Mouse (Mus musculus): ENCODE measurements around the gene Dgcr8.
A peak's percentile ranks its signal among the peaks of the same experiment; 100 is the strongest.
"Not testable (repeated sequence)": the region's sequence is repeated elsewhere in the genome, so short reads cannot be mapped to it uniquely, and the experiment has no call there.

The Dgcr8 gene

DNA sequence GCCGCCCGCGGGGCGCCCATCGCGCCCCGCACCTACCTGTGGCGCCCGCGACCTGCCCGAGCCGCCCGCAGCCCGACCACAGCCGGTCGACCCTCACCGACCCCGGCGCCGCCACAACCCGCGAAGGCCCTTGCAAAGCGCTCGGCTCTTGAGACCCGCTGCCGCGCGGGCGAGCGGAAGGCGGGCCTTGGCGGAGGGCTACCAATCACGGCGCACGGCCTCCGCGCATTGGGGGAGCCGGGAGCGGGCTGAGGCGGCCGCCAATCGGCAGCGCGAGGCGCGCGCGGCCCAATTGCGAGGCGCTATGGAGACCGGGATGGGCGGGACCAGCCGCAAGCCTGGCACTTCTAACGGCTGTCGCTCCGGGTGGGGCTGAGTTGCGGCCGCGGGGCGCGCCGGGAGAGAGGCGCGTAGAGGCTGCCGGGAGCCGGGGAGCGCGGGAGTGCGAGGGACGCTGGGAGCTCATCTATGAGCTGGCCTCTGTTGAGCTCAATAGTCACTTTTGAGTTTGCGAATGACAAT lies at the start of gene Dgcr8:
Dgcr8 (minus strand) TSS at position 180 of the 522 bp plus-strand sequence.
- peak; percentile 99 for DNase-seq (ENCODE audit: low read depth, low spot score)

DNA sequence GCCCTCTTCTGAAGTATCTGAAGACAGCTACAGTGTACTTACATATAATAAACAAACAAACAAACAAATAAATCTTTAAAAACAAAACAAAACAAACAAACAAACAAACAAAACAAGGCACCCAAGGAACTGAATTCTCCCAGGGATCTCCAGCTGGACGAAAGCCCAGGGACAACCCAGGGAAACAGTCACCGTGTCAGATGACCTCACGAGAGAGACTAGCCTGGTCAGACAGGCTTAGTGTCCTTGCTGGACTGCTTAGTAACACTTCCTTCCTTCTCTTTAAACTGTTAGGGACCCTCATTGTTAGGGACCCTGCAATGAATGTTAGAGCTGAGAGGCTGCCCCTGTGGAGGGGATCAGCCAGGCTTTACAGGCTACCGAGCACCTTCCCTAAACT lies 48.2 kb upstream of the Dgcr8 start:
- DNase-seq (ENCODE audit: low read depth, low spot score), result no peak

- no peak for DNase-seq (ENCODE audit: low read depth, low spot score)
Measured at GRCm38 (mm10) chr16:18335981-18336380, 46.9 kb upstream of the Dgcr8 start.

DNA sequence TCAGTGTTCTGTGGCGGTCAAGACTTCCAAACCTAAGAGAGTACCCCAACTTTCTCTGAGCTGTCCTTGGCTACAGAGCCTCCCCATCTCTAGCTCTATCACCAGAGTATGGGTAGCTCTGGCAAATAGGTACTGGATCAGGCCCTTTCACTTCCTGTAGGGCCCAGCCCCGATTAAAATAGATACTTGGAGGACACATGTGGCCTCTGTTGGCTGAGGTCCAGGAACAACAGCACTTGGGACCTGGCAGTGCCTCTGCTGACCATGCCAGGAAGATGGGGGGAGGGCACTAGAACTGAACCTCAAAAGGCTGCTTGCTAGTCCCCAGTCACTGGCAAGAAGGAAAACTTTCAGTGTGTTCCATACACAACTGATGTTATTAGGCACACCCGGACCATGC lies 44.9 kb upstream of the Dgcr8 start:
- DNase-seq (ENCODE audit: low read depth, low spot score), result no peak

- DNase-seq (ENCODE audit: low read depth, low spot score), result no peak
Measured at GRCm38 (mm10) chr16:18328524-18328923, 39.5 kb upstream of the Dgcr8 start.

DNA sequence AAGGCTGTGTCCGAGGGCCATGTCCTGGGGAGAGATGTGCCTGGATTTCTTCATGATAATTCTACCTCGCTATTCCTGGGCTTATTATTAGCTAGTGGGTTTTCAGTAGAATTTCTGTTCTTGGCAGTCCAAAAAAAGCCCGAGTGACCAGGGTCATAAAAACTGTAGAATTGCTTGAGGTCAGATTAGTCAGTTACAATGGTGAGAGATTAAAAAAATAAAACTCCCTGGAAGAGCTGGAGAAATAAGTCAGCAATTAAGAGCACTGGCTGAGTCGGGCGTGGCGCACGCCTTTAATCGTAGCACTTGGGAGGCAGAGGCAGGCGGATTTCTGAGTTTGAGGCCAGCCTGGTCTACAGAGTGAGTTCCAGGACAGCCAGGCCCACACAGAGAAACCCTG lies 38.9 kb upstream of the Dgcr8 start:
- no peak for DNase-seq (ENCODE audit: low read depth, low spot score)

DNA sequence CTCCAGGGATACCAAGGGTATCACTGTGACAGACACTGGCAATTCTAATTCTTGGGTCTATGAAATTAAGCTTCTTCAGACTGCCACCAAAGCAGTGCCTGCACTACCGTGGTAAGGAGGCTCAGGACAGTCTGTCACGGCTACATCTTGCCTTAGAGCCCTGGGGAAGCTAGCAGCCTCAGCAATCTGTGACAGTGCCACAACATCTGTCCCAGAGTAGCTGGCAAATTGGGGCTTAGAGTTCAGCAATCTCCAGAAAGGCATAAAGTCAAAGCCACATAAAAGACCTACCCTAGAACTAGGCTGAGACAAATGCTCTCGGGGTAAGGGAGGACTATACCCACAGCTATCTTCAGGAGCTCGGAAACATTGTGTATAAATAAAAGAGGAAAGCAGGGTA lies 36.7 kb upstream of the Dgcr8 start:
- no peak for DNase-seq (ENCODE audit: low read depth, low spot score)

DNA sequence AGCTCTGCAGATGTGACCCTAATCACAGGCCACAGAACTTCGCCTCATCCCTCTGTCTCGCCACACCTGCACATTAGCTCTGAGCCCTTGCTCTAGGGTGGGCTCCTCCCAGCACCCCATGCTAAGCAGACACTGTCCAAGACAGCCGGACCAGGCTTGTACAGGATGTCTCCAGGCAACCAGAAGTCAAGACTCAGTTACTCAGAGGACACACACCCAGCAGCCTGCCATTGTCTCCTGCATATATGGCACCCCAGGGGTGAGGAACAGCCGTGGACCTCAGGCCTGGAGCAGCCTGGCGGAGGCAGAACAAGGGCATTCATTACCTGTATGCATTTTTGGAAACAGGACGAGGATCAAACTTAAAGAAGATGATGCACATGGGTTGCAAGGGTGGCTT lies 35.0 kb upstream of the Dgcr8 start:
- peak; percentile 53 for DNase-seq (ENCODE audit: low read depth, low spot score)

GRCm38 (mm10) chr16:18323460-18323859 lies 34.4 kb upstream of the Dgcr8 start:
- no peak for DNase-seq (ENCODE audit: low read depth, low spot score)

- DNase-seq (ENCODE audit: low read depth, low spot score), result peak; percentile 31
Measured at GRCm38 (mm10) chr16:18321443-18321842, 32.4 kb upstream of the Dgcr8 start.

GRCm38 (mm10) chr16:18318992-18319391 lies 29.9 kb upstream of the Dgcr8 start:
- no peak for DNase-seq (ENCODE audit: low read depth, low spot score)

GRCm38 (mm10) chr16:18308159-18308558 lies 19.1 kb upstream of the Dgcr8 start:
- no peak for DNase-seq (ENCODE audit: low read depth, low spot score)

DNA sequence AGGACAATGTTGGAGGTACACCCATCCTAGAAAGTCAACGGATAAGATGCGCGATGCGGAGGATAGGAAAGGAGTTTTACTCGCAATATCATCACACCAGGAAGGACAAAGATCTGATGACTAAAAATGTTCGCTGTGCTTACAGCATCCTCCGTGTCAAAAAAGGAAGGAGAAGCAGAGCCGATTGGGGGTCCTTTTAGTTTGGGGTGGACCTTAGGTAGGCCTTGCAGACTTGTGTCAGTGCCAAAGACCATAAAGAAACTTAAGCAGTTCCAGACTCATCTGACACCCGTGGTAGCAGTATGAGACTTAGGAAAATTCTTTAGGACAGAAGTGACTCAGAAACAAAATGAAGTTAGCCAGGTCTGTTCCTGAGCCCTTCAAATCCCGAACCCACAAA lies 568 bp upstream of the Dgcr8 start:
- not testable (repeated sequence) for DNase-seq (ENCODE audit: low read depth, low spot score)

GRCm38 (mm10) chr16:18288581-18289061 lies 425 bp downstream of the Dgcr8 start:
- DNase-seq (ENCODE audit: low read depth, low spot score), result no peak

GRCm38 (mm10) chr16:18288166-18288565 lies 880 bp downstream of the Dgcr8 start:
- peak; percentile 18 for DNase-seq (ENCODE audit: low read depth, low spot score)

DNA sequence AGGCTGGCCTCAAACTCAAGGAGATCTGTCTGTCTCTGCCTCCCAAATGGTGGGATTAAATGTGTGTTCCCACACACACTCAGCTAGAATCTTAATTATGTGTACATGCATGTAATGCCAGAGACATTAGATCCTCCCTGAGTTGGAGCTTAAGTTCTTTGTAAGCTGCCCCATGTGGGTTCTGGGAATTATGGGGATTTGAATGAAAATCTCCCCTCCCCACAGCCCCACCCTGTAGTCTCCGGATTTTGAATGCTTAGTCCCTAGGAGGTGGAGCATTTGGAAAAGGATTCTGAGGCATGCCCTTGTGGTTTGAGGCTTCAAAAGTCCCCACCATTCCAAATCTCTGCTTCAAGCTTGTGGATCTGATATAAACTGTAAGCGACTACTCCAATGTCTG lies 13.9 kb downstream of the Dgcr8 start:
- peak; percentile 49 for DNase-seq (ENCODE audit: low read depth, low spot score)

GRCm38 (mm10) chr16:18268182-18268581 lies 20.9 kb downstream of the Dgcr8 start:
- peak; percentile 70 for DNase-seq (ENCODE audit: low read depth, low spot score)

GRCm38 (mm10) chr16:18265024-18265423 lies 24.0 kb downstream of the Dgcr8 start:
- DNase-seq (ENCODE audit: low read depth, low spot score), result no peak

DNA sequence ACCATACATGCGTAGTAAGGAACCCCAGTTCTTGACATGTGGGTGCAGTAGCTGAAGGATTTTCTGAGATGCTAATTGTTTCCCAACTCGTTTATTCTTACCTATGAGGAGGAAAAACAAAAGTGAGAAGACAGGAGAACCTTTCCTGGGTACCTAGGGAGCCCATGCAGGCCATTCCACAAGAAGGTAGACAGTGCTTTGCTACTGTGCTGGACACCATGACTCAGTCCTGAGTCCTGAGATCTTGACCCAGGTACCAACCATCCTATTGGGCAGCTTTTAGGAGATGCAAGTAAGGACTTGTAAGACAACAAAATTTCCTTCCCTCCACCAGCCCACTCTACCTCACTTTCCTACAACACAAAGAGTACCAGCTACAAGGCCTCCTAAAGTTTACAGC lies 30.8 kb downstream of the Dgcr8 start, which contains the start of gene Gm49776:
Gm49776 (minus strand) TSS at position 101 of the 400 bp plus-strand sequence.
- no peak for DNase-seq (ENCODE audit: low read depth, low spot score)

DNA sequence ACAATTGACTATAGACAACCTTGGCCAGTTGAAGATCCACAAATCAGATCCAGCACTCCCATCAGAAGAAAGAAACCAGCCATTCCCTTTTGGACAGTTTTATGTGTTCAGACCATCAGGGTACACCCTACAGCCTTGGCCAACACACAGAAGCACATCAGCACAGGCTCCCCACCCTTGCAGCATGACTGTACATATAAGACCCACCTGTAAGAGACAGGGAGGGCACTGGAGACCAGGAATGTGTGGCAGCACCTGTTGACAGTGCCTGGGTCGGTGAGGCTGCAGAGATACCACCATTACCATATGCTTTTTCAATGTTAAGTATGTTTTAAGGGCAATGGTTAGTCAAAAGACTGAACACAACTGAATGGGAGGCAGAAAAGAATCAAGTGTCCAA lies 35.2 kb downstream of the Dgcr8 start:
- no peak for DNase-seq (ENCODE audit: low read depth, low spot score)

- DNase-seq (ENCODE audit: low read depth, low spot score), result no peak
Measured at GRCm38 (mm10) chr16:18252736-18253135, 36.3 kb downstream of the Dgcr8 start.

- no peak for DNase-seq (ENCODE audit: low read depth, low spot score)
Measured at GRCm38 (mm10) chr16:18250828-18251790, 37.9 kb downstream of the Dgcr8 start.

GRCm38 (mm10) chr16:18250231-18250630 lies 38.8 kb downstream of the Dgcr8 start:
- DNase-seq (ENCODE audit: low read depth, low spot score), result no peak
